Mouse (Mus musculus) CH12.LX (cell line): ENCODE data around the gene Pom121l12. TPM values are rescaled to one million over a fixed set of nuclear protein-coding genes. Genes with fewer than 3 reads are reported as not detected.

Experiments used
- DNase-seq: peaks from one replicate; pipeline ENCODE4 v3.0.0-alpha.2; 2013; ENCODE audit errors: extremely low read depth
- H3K27ac ChIP-seq: 2 replicates; pipeline ENCODE4 v1.5.1; 2012; ENCODE audit warnings: low read depth, mild to moderate bottlenecking, control low read depth, moderate library complexity; ENCODE audit not compliant: insufficient read depth
- H3K27me3 ChIP-seq: replicated peaks from 2 replicates; pipeline ENCODE3; 2012; ENCODE audit warnings: inconsistent platforms
- H3K36me3 ChIP-seq, 2 experiments: replicated peaks in 1 of 2; 2 replicates each; pipeline versions ENCODE3 to v1.6.1; 2012; ENCODE audit warnings: inconsistent platforms in 1 of 2, low read length in 1 of 2, mild to moderate bottlenecking in 1 of 2, mixed read lengths in 1 of 2, moderate library complexity in 1 of 2; ENCODE audit not compliant: control insufficient read depth in 1 of 2, insufficient read depth in 1 of 2
- H3K4me1 ChIP-seq, 2 experiments: 2 replicates each; pipeline ENCODE4 v1.6.1; 2012; ENCODE audit warnings: inconsistent platforms in 1 of 2, moderate library complexity in 1 of 2; ENCODE audit not compliant: insufficient read depth in 2 of 2, control insufficient read depth in 1 of 2
- H3K4me2 ChIP-seq: 2 replicates; pipeline ENCODE4 v1.6.1; 2012; ENCODE audit warnings: low read depth, mild to moderate bottlenecking, control low read depth; ENCODE audit not compliant: poor library complexity, insufficient read depth, severe bottlenecking
- H3K4me3 ChIP-seq, 3 experiments: fragments of 150-350 bp in 1 of 3; sonication (generic) in 1 of 3; replicated peaks in 1 of 3; 2 replicates each; pipeline versions ENCODE3 to v1.5.1; 2011 to 2012; ENCODE audit warnings: low read depth in 2 of 3, low read length in 2 of 3, mild to moderate bottlenecking in 2 of 3, moderate library complexity in 2 of 3, control low read depth in 1 of 3, improper control_type of control experiment in 1 of 3, inconsistent platforms in 1 of 3, mixed read lengths in 1 of 3; ENCODE audit not compliant: poor library complexity in 1 of 3
- H3K79me2 ChIP-seq: replicated peaks from 2 replicates; pipeline ENCODE4 v1.6.1; 2012; ENCODE audit warnings: mild to moderate bottlenecking, moderate library complexity; ENCODE audit not compliant: control insufficient read depth, poor library complexity, insufficient read depth, severe bottlenecking; ENCODE audit errors: extremely low read depth
- H3K9ac ChIP-seq: 2 replicates; pipeline ENCODE4 v1.6.1; 2012; ENCODE audit warnings: low read depth, mild to moderate bottlenecking, control low read depth, moderate library complexity; ENCODE audit not compliant: insufficient read depth
- H3K9me3 ChIP-seq: replicated peaks from 2 replicates; pipeline ENCODE3; 2012; ENCODE audit warnings: low read length, inconsistent platforms, mixed read lengths
- E2F4 ChIP-seq: IDR thresholded peaks from 2 replicates; pipeline ENCODE4 v1.6.1; 2011; ENCODE audit warnings: low read depth, low read length, improper control_type of control experiment; ENCODE audit not compliant: insufficient replicate concordance
- MAFK ChIP-seq: IDR thresholded peaks from 2 replicates; pipeline ENCODE4 v1.6.1; 2011; ENCODE audit warnings: low read length, improper control_type of control experiment; ENCODE audit not compliant: insufficient replicate concordance
- MAX ChIP-seq: IDR thresholded peaks from 2 replicates; pipeline ENCODE4 v1.6.1; 2011; ENCODE audit warnings: low read length, improper control_type of control experiment
- POLR2A ChIP-seq: IDR thresholded peaks from 2 replicates; pipeline ENCODE4 v1.6.1; 2011; ENCODE audit warnings: low read depth, mild to moderate bottlenecking, improper control_type of control experiment, low read length
- POLR2AphosphoS2 ChIP-seq: IDR thresholded peaks from 2 replicates; pipeline ENCODE4 v1.6.1; 2011; ENCODE audit warnings: low read depth, low read length, improper control_type of control experiment
- SMC3 ChIP-seq: IDR thresholded peaks from 2 replicates; pipeline ENCODE4 v1.6.1; 2011; ENCODE audit warnings: low read depth, low read length, improper control_type of control experiment
- USF2 ChIP-seq: conservative IDR thresholded peaks from 2 replicates; pipeline ENCODE4 v1.6.1; 2011; ENCODE audit warnings: low read depth, low read length, improper control_type of control experiment
- ZKSCAN1 ChIP-seq: IDR thresholded peaks from 2 replicates; pipeline ENCODE4 v1.6.1; 2012; ENCODE audit warnings: low read depth, inconsistent platforms, low read length, improper control_type of control experiment, borderline replicate concordance
- ZNF384 ChIP-seq: IDR thresholded peaks from 2 replicates; pipeline ENCODE4 v1.6.1; 2012; ENCODE audit warnings: low read depth, low read length, improper control_type of control experiment, inconsistent platforms
- dilution Hi-C: fragments of 300-500 bp; cut with MboI; formaldehyde crosslinking; loops from 2 replicates; pipeline ENCODE4 v1.14.3; 2020; ENCODE audit warnings: low sequenced_read_pairs; ENCODE audit not compliant: extremely low pct_unique_long_range_greater_than_20kb, extremely low pct_ligation_motif_present
- in situ Hi-C: fragments of 300-500 bp; cut with MboI; formaldehyde crosslinking; loops from 3 replicates; pipeline ENCODE4 v1.14.3; 2019; ENCODE audit warnings: low sequenced_read_pairs, low pct_ligation_motif_present, low pct_unique_long_range_greater_than_20kb, mixed read lengths
- polyA plus RNA-seq: library from polyadenylated mRNA; unstranded; fragments of >175 nt; gene quantifications from 2 replicates; pipeline ENCODE4 v1.2.1, GENCODE M21; 2012; ENCODE audit warnings: low read depth; ENCODE audit not compliant: insufficient read length
- total RNA-seq, 2 experiments: library from RNA; depleted of rRNA; stranded (reverse); fragments of 300-350 nt in 1 of 2; fragments of >200 nt in 1 of 2; gene quantifications; 2 replicates each; pipeline ENCODE4 v1.2.3; 2012 to 2014

Gene Pom121l12
- not detected in 2 replicates for total RNA-seq (2012; rRNA removed)
- not detected in 2 replicates for total RNA-seq (2014; rRNA removed)
- polyA plus RNA-seq: not detected in 2 replicates

DNA sequence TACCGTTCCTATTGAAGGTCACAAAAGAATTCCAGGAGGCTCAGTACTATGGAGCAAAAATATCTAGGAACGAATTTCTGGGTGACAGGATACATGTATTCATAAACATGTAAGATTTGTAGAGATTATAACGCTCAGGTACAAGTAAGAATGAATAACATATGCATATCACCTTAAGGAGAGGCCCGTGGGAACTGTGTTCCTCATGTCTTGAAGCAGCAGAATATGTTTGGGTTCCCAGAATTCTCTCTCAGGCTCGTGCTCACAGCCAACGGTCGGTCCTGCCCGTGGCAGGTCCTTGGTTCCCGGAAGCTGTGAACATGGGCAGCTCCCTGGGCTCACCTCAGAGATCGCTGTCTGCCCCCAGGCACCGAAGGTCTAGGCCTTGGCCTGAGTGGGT, at the start of gene Pom121l12:
TSS of gene Pom121l12 (plus strand) at position 301 of the 400 bp plus-strand sequence.
- Histone ChIP-seq H3K9ac (no peak within 1 kb of the TSS), H3K27me3 (no peaks in the 10 kb centered on the region), H3K4me3 (no peak within 1 kb of the TSS), H3K79me2 (no peaks in the 10 kb centered on the region), H3K36me3 (no peaks in the 10 kb centered on the region), H3K4me2 (no peak within 1 kb of the TSS), H3K4me1 (no peaks in the 10 kb centered on the region), H3K9me3 (peaks cover 54% of the 10 kb centered on the region), H3K27ac (no peak within 1 kb of the TSS)
- in situ Hi-C loops: no loop called here
- dilution Hi-C loops: no loop called here
- no peak for DNase-seq
- TF ChIP-seq SMC3 (no peak), POLR2AphosphoS2 (no peak), MAX (no peak), ZNF384 (no peak), POLR2A (no peak), ZKSCAN1 (no peak), E2F4 (no peak), USF2 (no peak)

DNA sequence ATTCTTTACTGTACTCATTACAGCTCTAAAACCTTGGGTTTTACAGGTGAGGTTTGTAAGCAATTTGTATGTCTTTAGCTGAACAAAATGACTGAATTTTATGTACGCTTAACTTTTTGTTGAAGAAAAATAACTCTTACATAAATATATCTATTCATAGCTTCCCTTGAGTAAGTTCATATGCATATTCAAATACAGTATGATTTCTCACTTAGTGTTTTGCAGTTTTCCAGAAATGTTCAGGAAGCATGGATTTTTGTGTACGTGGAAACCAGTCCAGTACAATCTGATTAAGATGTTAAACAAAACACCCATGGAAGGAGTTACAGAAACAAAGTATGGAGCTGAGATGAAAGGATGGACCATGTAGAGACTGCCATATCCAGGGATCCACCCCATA, 12.8 kb downstream of the Pom121l12 start:
- dilution Hi-C loops: no loop called here

More for the DNA sequence above, 12.8 kb downstream of the Pom121l12 start:
- Histone ChIP-seq H3K79me2 (no peaks in the 10 kb centered on the region), H3K36me3 (no peaks in the 10 kb centered on the region), H3K4me3 (no peak overlapping the region), H3K4me1 (no peaks in the 10 kb centered on the region), H3K27me3 (no peaks in the 10 kb centered on the region), H3K27ac (no peak overlapping the region), H3K9ac (no peak overlapping the region), H3K4me2 (no peak overlapping the region), H3K9me3 (peaks cover 47% of the 10 kb centered on the region)
- TF ChIP-seq MAFK: no peak
- DNase-seq: no peak
- in situ Hi-C loops: no loop called here
